Mouse (Mus musculus) ES-Bruce4 (cell line): ENCODE results near the gene Eif4b.

ENCODE experiments used
- CTCF ChIP-seq: IDR thresholded peaks from one replicate; pipeline ENCODE4 v1.8.1; 2011; ENCODE audit warnings: low read depth, low read length
- POLR2A ChIP-seq: IDR thresholded peaks from one replicate; pipeline ENCODE4 v1.8.1; 2011; ENCODE audit warnings: low read length; ENCODE audit not compliant: insufficient read depth

GRCm38 (mm10) chr15:102114651-102115260, 41.2 kb downstream of the Eif4b start:
- TF ChIP-seq CTCF (no peak), POLR2A (no peak)
